Mouse (Mus musculus): ENCODE data around the gene Ccdc47. TPM values are rescaled to one million over a fixed set of nuclear protein-coding genes. Genes with fewer than 3 reads are reported as not detected.

Ccdc47 gene
- polyA plus RNA-seq, 2 experiments = 48.8 to 63.7 TPM

DNA sequence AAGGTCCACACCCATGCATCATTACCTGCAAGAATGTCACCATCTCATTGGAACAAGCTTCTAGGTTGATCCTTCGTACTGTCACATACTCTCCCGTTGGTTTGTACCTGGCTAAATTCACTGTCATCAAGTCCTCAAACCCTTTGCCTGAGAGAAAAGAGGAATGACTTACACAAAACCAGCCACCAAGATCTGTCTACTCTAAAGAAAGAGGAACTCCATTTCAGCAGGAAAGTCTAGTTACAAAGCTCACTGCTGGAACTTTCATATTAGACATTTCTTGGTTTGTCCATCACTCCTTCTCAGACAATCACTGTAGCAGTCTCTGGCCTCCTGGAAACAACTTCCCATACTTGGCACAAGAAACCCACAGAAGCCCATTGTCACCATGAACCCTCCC is 42.9 kb downstream of the Ccdc47 start:
- 89% methylated on average over 2 of the region's 2 CpGs for WGBS
- no peak overlapping the region for H3K9ac ChIP-seq (ENCODE audit: low read depth, low read length, severe bottlenecking)
- H3K27me3 ChIP-seq (ENCODE audit: control insufficient read depth, insufficient read depth, low read length) = no peaks in the 10 kb centered on the region
- ATAC-seq (ENCODE audit: low FRiP score, low read depth) (no peak), DNase-seq (ENCODE audit: low spot score) (no peak)
- no peak overlapping the region for H3K4me2 ChIP-seq (replicated peaks; ENCODE audit: low read depth, low read length, severe bottlenecking)
- peaks cover 27% of the 10 kb centered on the region for H3K36me3 ChIP-seq (ENCODE audit: control insufficient read depth, insufficient read depth, low read length)
- TF ChIP-seq POLR2A (IDR thresholded peaks at IDR 0.05; ENCODE audit: borderline replicate concordance, extremely low read depth, insufficient read depth, insufficient read length) = no peak
- no peak overlapping the region for H3K27ac ChIP-seq (replicated peaks; ENCODE audit: low read depth, low read length)
- H3K9me3 ChIP-seq (ENCODE audit: control insufficient read depth, low read length) = no peaks in the 10 kb centered on the region
- H3K4me3 ChIP-seq (replicated peaks; ENCODE audit: low read length) = no peak overlapping the region
- H3K4me1 ChIP-seq (ENCODE audit: control insufficient read depth, insufficient read depth, low read length) = no peaks in the 10 kb centered on the region

DNA sequence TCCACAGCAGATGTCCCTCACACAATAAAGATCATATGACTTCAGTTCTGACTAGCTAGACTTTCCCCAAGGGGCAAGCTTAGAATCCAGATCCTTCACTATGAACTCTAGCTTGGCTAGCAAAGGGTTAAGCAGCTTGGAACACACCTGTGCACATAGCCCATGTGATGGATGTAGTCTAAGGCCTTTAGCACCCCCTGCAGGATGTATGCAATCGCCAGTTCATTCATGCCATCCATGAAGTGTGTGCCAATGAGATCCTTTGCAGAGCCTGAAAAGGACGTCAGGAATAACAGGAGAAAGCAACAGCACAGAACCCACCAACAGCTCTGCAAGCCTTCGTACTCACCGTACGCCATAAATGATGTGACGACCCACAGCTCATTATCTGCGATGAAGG is 45.3 kb downstream of the Ccdc47 start:
- H3K4me2 ChIP-seq (replicated peaks; ENCODE audit: low read depth, low read length, severe bottlenecking) = no peak overlapping the region
- WGBS = 72% methylated on average over 7 of the region's 7 CpGs
- H3K9ac ChIP-seq (ENCODE audit: low read depth, low read length, severe bottlenecking) = no peak overlapping the region
- H3K4me1 ChIP-seq (ENCODE audit: control insufficient read depth, insufficient read depth, low read length) = no peaks in the 10 kb centered on the region
- DNase-seq (ENCODE audit: low spot score) = no peak
- TF ChIP-seq POLR2A (IDR thresholded peaks at IDR 0.05; ENCODE audit: borderline replicate concordance, extremely low read depth, insufficient read depth, insufficient read length) = no peak
- peaks cover 45% of the 10 kb centered on the region for H3K36me3 ChIP-seq (ENCODE audit: control insufficient read depth, insufficient read depth, low read length)
- no peak overlapping the region for H3K4me3 ChIP-seq (replicated peaks; ENCODE audit: low read length)
- no peaks in the 10 kb centered on the region for H3K9me3 ChIP-seq (ENCODE audit: control insufficient read depth, low read length)
- H3K27ac ChIP-seq (replicated peaks; ENCODE audit: low read depth, low read length) = no peak overlapping the region
- H3K27me3 ChIP-seq (ENCODE audit: control insufficient read depth, insufficient read depth, low read length) = no peaks in the 10 kb centered on the region
- no peak for ATAC-seq (ENCODE audit: low FRiP score, low read depth)

DNA sequence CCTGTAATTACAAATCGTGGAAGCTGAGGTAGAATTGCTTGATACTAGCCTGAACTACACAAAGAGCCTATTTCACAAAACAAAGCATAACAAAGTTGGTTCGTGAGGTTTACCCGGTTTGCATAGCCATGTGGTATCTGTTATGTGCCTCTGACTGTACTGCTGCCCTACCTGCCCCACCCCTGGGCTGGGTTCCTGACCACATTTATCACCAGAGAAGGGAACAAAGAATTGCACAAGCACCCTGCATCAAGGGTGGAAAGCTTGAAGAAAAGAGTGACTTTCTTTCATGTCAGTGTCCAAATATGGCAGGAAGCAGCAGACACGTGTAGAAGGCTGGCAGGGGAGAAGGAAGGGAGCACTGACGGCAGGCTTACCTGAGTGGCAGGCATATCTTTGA is 48.7 kb downstream of the Ccdc47 start:
- Histone ChIP-seq H3K4me2 (replicated peaks; ENCODE audit: low read depth, low read length, severe bottlenecking) (no peak overlapping the region), H3K4me1 (ENCODE audit: control insufficient read depth, insufficient read depth, low read length) (no peaks in the 10 kb centered on the region), H3K27ac (replicated peaks; ENCODE audit: low read depth, low read length) (no peak overlapping the region), H3K36me3 (ENCODE audit: control insufficient read depth, insufficient read depth, low read length) (peaks cover 65% of the 10 kb centered on the region), H3K9me3 (ENCODE audit: control insufficient read depth, low read length) (no peaks in the 10 kb centered on the region), H3K27me3 (ENCODE audit: control insufficient read depth, insufficient read depth, low read length) (no peaks in the 10 kb centered on the region), H3K9ac (ENCODE audit: low read depth, low read length, severe bottlenecking) (no peak overlapping the region), H3K4me3 (replicated peaks; ENCODE audit: low read length) (no peak overlapping the region)
- no peak for TF ChIP-seq POLR2A (IDR thresholded peaks at IDR 0.05; ENCODE audit: borderline replicate concordance, extremely low read depth, insufficient read depth, insufficient read length)
- 85% methylated on average over 5 of the region's 5 CpGs for WGBS
- ATAC-seq (ENCODE audit: low FRiP score, low read depth) = no peak
- DNase-seq (ENCODE audit: low spot score) = no peak

DNA sequence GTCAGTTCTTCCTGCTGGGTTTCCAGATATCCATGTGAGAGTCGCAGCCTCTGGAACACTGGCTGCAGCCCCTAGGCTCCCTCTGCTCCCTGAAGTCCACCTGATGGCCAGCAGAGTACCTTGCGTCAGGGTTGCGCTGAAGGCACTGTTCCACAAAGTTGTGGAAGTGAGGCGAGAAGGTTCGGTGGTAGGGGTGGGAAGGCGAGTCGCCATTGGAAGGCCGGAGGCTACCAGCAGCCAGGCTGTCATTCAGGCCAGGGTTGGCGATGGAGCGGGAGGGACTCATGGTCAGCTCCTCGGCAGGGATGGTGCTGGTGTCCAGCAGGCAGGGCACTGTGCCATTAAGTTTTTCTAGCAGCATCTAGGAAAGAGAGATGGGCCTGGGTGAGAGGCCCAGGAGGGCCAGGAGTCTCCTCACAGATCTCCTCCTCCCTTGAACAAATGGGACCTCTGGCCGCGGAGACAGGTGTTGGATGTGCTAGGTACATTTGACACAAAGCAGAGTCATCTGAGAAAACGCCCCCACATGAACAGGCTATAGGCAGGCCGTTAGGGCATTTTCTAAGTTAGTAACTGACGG is 51.5 kb downstream of the Ccdc47 start:
- Histone ChIP-seq H3K4me3 (replicated peaks; ENCODE audit: low read length) (no peak overlapping the region), H3K36me3 (ENCODE audit: control insufficient read depth, insufficient read depth, low read length) (peaks cover 52% of the 10 kb centered on the region), H3K9me3 (ENCODE audit: control insufficient read depth, low read length) (no peaks in the 10 kb centered on the region), H3K9ac (ENCODE audit: low read depth, low read length, severe bottlenecking) (no peak overlapping the region), H3K27me3 (ENCODE audit: control insufficient read depth, insufficient read depth, low read length) (no peaks in the 10 kb centered on the region), H3K4me1 (ENCODE audit: control insufficient read depth, insufficient read depth, low read length) (peaks cover 12% of the 10 kb centered on the region), H3K4me2 (replicated peaks; ENCODE audit: low read depth, low read length, severe bottlenecking) (no peak overlapping the region), H3K27ac (replicated peaks; ENCODE audit: low read depth, low read length) (no peak overlapping the region)
- WGBS = 89% methylated on average over 16 of the region's 16 CpGs
- TF ChIP-seq POLR2A (IDR thresholded peaks at IDR 0.05; ENCODE audit: borderline replicate concordance, extremely low read depth, insufficient read depth, insufficient read length) = no peak
- ATAC-seq (ENCODE audit: low FRiP score, low read depth) (no peak), DNase-seq (ENCODE audit: low spot score) (no peak)

DNA sequence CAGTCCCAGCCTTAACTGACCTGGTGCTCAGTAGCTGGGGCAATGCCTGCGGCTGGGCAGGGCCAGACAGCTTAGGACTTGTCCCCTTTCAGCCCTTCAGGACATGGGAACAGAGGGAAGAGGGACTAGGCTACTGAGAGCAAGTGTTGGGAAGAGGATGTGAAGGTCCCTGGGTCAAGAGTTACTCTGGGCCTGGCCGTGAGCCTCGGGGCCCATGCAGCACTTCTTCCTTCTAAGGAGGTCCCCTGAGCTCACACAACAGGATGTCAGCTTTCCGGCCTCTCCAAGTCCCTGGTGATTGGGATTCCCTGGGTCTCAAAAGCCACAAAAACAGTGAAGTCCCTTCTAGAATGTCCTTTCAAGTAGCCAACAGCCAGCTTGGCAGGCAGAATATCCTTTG is 52.6 kb downstream of the Ccdc47 start:
- 77% methylated on average over 4 of the region's 4 CpGs for WGBS
- H3K4me2 ChIP-seq (replicated peaks; ENCODE audit: low read depth, low read length, severe bottlenecking) = no peak overlapping the region
- DNase-seq (ENCODE audit: low spot score) (no peak), ATAC-seq (ENCODE audit: low FRiP score, low read depth) (no peak)
- peaks cover 16% of the 10 kb centered on the region for H3K4me1 ChIP-seq (ENCODE audit: control insufficient read depth, insufficient read depth, low read length)
- H3K9ac ChIP-seq (ENCODE audit: low read depth, low read length, severe bottlenecking) = no peak overlapping the region
- no peak for TF ChIP-seq POLR2A (IDR thresholded peaks at IDR 0.05; ENCODE audit: borderline replicate concordance, extremely low read depth, insufficient read depth, insufficient read length)
- no peaks in the 10 kb centered on the region for H3K27me3 ChIP-seq (ENCODE audit: control insufficient read depth, insufficient read depth, low read length)
- peaks cover 51% of the 10 kb centered on the region for H3K36me3 ChIP-seq (ENCODE audit: control insufficient read depth, insufficient read depth, low read length)
- no peak overlapping the region for H3K4me3 ChIP-seq (replicated peaks; ENCODE audit: low read length)
- no peaks in the 10 kb centered on the region for H3K9me3 ChIP-seq (ENCODE audit: control insufficient read depth, low read length)
- H3K27ac ChIP-seq (replicated peaks; ENCODE audit: low read depth, low read length) = no peak overlapping the region

DNA sequence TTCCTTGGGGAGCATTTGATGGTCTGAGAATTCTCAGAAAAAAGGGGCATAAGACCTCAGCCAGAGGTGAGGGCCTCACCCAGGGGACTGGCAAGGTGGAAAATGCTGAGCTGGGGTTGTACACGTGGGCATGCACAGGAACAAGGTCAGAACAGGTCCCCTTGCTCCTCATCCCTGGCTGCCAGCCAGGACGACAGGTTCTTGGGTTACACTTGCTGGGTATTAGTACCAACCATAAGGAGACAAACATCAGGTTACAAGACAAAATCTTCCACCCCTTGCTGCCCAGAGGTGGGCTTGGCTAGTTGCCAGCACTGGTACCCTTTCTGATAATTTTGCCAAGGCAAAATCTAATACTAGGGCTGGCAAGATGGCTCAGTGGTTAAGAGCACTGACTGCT is 53.9 kb downstream of the Ccdc47 start:
- Histone ChIP-seq H3K4me2 (replicated peaks; ENCODE audit: low read depth, low read length, severe bottlenecking) (no peak overlapping the region), H3K27ac (replicated peaks; ENCODE audit: low read depth, low read length) (no peak overlapping the region), H3K27me3 (ENCODE audit: control insufficient read depth, insufficient read depth, low read length) (no peaks in the 10 kb centered on the region), H3K4me1 (ENCODE audit: control insufficient read depth, insufficient read depth, low read length) (peaks cover 21% of the 10 kb centered on the region), H3K9me3 (ENCODE audit: control insufficient read depth, low read length) (no peaks in the 10 kb centered on the region), H3K9ac (ENCODE audit: low read depth, low read length, severe bottlenecking) (no peak overlapping the region), H3K4me3 (replicated peaks; ENCODE audit: low read length) (no peak overlapping the region), H3K36me3 (ENCODE audit: control insufficient read depth, insufficient read depth, low read length) (peaks cover 54% of the 10 kb centered on the region)
- TF ChIP-seq POLR2A (IDR thresholded peaks at IDR 0.05; ENCODE audit: borderline replicate concordance, extremely low read depth, insufficient read depth, insufficient read length) = no peak
- 63% methylated on average over 2 of the region's 2 CpGs for WGBS
- ATAC-seq (ENCODE audit: low FRiP score, low read depth) (no peak), DNase-seq (ENCODE audit: low spot score) (no peak)
